Mouse (Mus musculus) CH12.LX (cell line): ENCODE data around the gene Srsf6.

Experiments
- CHD2 ChIP-seq: IDR thresholded peaks from 2 replicates; pipeline ENCODE4 v1.6.1; 2011; ENCODE audit warnings: low read length, improper control_type of control experiment
- CTCF ChIP-seq, 2 experiments: IDR thresholded peaks in 1 of 2; conservative IDR thresholded peaks in 1 of 2; 2 replicates each; pipeline ENCODE4 v1.5.1; 2011 to 2012; ENCODE audit warnings: low read depth in 2 of 2, low read length in 2 of 2, improper control_type of control experiment in 1 of 2, inconsistent platforms in 1 of 2, mild to moderate bottlenecking in 1 of 2, moderate library complexity in 1 of 2
- EP300 ChIP-seq: IDR thresholded peaks from 2 replicates; pipeline ENCODE4 v1.6.1; 2011; ENCODE audit warnings: low read length, improper control_type of control experiment
- HCFC1 ChIP-seq: IDR thresholded peaks from 2 replicates; pipeline ENCODE4 v1.6.1; 2012; ENCODE audit warnings: low read depth, mild to moderate bottlenecking, inconsistent platforms, low read length, improper control_type of control experiment
- IRF4 ChIP-seq: IDR thresholded peaks from 2 replicates; pipeline ENCODE4 v1.6.1; 2014; ENCODE audit warnings: low read depth, mild to moderate bottlenecking, inconsistent platforms, low read length, improper control_type of control experiment
- MAX ChIP-seq: IDR thresholded peaks from 2 replicates; pipeline ENCODE4 v1.6.1; 2011; ENCODE audit warnings: low read length, improper control_type of control experiment
- MAZ ChIP-seq: IDR thresholded peaks from 2 replicates; pipeline ENCODE4 v1.6.1; 2012; ENCODE audit warnings: low read depth, mild to moderate bottlenecking, inconsistent platforms, low read length, improper control_type of control experiment, moderate library complexity
- POLR2A ChIP-seq: IDR thresholded peaks from 2 replicates; pipeline ENCODE4 v1.6.1; 2011; ENCODE audit warnings: low read depth, mild to moderate bottlenecking, improper control_type of control experiment, low read length
- POLR2AphosphoS2 ChIP-seq: IDR thresholded peaks from 2 replicates; pipeline ENCODE4 v1.6.1; 2011; ENCODE audit warnings: low read depth, low read length, improper control_type of control experiment
- RCOR1 ChIP-seq: conservative IDR thresholded peaks from 2 replicates; pipeline ENCODE4 v1.6.1; 2012; ENCODE audit warnings: low read depth, mild to moderate bottlenecking, inconsistent platforms, low read length, improper control_type of control experiment
- TBP ChIP-seq: conservative IDR thresholded peaks from 2 replicates; pipeline ENCODE4 v1.6.1; 2011; ENCODE audit warnings: low read depth, low read length, improper control_type of control experiment
- USF1 ChIP-seq: IDR thresholded peaks from 2 replicates; pipeline ENCODE4 v1.6.1; 2014; ENCODE audit warnings: low read depth, mild to moderate bottlenecking, inconsistent platforms, low read length, improper control_type of control experiment
- USF2 ChIP-seq: conservative IDR thresholded peaks from 2 replicates; pipeline ENCODE4 v1.6.1; 2011; ENCODE audit warnings: low read depth, low read length, improper control_type of control experiment
- ZNF384 ChIP-seq: IDR thresholded peaks from 2 replicates; pipeline ENCODE4 v1.6.1; 2012; ENCODE audit warnings: low read depth, low read length, improper control_type of control experiment, inconsistent platforms

DNA sequence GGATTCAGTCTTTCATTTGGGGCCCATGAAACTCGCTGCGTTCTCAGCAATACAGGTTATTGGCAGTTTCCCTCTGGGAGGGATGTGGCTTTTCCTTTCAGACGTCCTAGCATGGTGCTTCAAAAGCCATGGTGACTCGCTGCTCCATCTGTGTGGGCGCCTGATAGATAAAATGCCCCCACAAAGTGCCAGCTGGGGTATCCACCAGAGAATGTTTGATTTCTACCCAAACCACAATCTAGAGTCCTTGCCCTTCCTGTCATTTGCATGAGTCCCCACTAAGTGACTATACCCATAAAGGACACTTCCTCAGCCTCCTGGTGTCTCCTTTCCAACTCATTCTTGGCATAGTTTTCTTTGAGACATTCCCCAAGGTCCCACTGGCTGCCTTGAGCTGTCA is 44.2 kb upstream of the Srsf6 start:
- TF ChIP-seq CTCF (conservative IDR thresholded peaks at IDR 0.05 in 1 of 2, IDR thresholded peaks at IDR 0.05 in 1 of 2; ENCODE audit: low read depth in 2 of 2, low read length in 2 of 2) (no peak), POLR2AphosphoS2 (no peak), MAZ (no peak), TBP (no peak), IRF4 (no peak), MAX (no peak), EP300 (no peak), POLR2A (no peak), USF2 (no peak), RCOR1 (no peak), CHD2 (no peak), HCFC1 (no peak), ZNF384 (no peak), USF1 (no peak)
